Mouse (Mus musculus): ENCODE measurements around the gene Msmp.
"Not testable (repeated sequence)": the region's sequence is repeated elsewhere in the genome, so short reads cannot be mapped to it uniquely, and the experiment has no call there.

The Msmp gene

DNA sequence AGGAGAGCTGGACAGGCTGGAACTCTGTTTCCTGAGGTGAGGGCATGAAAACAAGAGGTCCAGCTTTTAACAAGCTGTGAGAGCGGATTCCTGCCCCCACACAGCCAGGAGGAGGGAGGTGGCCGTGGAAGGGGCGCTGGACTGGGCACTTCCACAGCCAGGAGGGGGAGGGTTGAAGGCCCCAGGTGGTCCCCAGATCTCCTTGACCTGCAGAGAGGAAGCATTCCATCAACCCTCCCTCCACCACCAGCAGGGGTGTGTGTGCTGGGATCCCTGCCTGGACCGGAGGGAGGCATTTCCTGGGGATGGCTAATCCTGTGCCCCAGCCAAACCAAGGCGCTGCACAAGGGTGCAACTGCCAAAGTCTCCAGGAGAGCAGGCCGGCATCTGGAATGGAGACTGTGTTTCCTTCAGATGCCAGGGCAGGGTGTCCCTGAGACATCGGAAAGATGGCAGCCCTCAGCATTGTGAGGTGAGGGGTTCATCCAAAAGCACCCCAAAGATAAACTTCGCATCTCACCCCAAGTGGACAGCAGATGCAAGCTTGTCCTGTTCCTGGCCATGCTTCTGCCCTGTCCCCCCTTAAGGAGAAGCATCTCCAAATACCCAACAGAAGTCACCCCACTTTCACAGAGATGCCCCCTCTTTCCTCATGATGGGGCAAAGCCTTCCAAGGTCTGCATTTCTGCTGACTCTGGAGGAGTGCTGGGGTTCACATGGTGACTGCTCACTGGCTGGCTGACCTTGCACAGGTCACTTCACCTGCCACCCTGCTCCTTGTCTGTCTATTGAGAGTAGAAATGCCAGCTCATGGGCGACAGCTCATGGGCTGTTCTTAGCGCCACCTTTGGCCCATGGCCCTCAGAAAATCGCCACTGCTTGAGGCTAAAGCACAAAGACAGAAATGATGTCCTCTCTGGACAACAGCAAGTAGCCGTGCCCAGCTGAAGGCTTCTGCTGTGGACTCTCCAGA lies at the start of gene Msmp:
Msmp (minus strand) TSS at position 51 of the 973 bp plus-strand sequence.
- no peak for DNase-seq

- DNase-seq = no peak
Observed at GRCm38 (mm10) chr4:43633736-43634135, 49.4 kb upstream of the Msmp start.

- no peak for DNase-seq
Observed at GRCm38 (mm10) chr4:43633296-43633695, 49.0 kb upstream of the Msmp start.

DNA sequence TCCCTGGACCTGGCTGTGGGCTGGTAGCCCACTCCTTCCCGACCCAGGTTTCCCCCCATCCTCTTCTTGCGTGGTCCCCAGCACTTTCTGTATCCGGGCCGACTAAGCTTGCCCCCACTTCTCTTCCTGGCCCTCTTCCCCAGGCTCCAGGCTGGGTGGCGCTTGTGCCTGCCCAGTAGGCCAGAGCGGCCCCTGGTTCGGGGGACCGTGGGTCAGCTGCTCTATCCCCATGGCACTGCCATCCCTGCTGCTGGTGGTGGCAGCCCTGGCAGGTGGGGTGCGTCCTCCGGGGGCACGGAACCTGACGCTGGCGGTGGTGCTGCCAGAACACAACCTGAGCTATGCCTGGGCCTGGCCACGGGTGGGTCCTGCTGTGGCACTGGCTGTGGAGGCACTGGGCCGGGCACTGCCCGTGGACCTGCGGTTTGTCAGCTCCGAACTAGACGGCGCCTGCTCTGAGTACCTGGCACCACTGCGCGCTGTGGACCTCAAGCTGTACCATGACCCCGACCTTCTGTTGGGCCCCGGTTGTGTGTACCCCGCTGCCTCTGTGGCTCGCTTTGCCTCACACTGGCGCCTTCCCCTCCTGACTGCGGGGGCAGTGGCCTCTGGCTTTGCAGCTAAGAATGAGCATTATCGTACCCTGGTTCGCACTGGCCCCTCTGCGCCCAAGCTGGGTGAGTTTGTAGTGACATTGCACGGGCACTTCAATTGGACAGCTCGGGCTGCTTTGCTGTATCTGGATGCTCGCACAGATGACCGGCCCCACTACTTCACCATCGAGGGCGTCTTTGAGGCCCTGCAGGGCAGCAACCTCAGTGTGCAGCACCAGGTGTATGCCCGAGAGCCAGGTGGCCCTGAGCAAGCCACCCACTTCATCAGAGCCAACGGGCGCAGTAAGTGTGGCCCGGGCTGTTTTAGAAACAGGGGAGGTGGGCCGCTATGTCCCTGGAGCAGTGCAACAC lies 47.9 kb upstream of the Msmp start:
- DNase-seq = no peak

DNA sequence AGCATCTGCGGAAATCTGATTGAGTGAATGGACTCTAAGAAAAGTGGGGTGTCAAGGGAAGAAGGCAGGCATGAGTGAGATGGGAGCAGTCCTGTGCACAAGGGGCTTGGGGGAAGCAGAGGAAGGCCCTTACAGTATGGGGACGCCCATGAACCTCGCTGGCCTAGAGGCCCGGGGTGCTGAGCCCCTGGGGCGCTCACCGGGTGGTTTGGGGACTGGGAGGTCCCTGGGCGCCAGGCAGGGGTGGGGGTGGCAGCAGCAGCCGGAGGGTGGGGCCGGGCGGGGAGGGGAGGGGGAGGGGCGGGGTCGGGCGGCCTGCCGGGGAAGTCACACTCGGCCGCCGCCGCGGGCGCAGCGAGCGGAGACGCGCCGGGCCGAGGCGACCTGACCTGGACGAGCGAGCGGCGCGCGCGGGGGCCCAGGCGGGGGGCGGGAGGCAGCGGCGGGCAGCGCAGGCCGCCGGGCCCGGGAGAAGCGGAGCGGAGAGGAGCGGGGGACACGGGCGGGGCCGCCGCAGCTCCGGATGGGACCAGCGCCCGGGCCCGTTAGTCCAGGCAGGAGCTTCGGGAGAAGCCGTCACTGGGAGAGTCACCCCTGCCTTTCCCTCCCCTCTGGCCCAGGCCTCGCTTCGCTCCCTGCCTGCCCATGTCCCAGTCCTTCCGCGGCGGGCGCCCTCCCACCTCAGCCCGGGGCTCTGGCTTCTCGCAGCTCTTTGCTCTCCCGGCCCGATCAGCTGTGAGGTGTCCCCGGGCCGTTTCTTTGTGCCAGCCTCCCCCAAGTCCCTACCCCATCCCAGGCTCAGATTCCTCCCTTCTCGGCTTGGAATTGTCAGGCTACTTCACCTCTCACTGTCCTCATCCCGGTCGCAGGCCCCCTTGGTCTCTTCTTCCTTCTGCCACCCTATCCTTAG lies 47.0 kb upstream of the Msmp start, which contains the start of gene Npr2:
Npr2 (plus strand) TSS at position 890 of the 910 bp plus-strand sequence.
- peak; percentile 10 for DNase-seq

DNA sequence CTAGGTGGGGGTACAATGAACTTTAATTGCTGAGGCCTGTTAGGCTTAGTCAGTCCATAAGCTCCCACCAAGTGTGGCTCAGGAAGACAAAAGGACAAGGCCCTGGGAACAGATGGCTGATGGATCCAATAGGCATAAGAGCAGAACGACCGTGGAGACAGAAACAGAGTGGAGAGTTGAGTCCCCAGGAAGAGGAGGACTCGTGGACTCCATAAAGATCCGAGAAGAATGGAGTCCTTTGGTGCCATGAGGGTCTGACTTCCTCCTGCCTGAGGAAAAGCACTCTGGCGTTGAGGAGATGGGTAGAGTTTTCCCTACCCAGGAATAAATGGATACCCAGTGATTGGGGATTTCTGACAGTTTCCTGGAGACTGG lies 46.4 kb upstream of the Msmp start:
- DNase-seq = no peak

DNA sequence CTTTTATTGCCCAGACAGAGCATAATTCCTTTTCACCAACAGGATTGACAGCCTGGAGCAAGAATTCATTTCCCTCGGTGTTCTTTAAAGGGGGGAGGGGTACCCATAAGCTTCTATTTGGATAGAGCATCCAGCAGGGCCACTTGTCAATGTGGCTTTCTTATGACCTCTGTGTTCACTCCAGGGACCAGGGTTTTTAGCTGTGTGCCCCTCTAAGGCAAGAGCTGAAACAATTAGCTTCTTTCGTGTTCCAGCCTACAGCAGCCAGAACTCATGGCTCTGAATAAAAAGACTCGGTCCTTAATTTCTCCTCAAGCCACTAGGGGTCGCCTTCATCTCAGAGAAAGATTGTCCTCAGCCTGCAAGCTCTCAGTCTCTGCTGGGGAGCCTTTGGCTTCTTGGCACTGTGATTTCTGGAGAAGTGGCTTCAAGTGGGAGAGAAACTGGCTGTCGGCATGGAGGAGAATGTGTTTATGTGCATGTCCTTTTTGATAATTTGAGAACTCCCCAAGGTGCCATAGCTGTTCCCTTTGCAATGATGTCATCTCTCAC lies 45.8 kb upstream of the Msmp start:
- peak; percentile 71 for DNase-seq

GRCm38 (mm10) chr4:43629106-43629817 lies 45.0 kb upstream of the Msmp start:
- no peak for DNase-seq

- DNase-seq = no peak
Observed at GRCm38 (mm10) chr4:43620146-43620778, 36.0 kb upstream of the Msmp start.

GRCm38 (mm10) chr4:43613060-43613730 lies 28.9 kb upstream of the Msmp start:
- DNase-seq = peak; percentile 12

- no peak for DNase-seq
Observed at GRCm38 (mm10) chr4:43612534-43612933, 28.2 kb upstream of the Msmp start.

DNA sequence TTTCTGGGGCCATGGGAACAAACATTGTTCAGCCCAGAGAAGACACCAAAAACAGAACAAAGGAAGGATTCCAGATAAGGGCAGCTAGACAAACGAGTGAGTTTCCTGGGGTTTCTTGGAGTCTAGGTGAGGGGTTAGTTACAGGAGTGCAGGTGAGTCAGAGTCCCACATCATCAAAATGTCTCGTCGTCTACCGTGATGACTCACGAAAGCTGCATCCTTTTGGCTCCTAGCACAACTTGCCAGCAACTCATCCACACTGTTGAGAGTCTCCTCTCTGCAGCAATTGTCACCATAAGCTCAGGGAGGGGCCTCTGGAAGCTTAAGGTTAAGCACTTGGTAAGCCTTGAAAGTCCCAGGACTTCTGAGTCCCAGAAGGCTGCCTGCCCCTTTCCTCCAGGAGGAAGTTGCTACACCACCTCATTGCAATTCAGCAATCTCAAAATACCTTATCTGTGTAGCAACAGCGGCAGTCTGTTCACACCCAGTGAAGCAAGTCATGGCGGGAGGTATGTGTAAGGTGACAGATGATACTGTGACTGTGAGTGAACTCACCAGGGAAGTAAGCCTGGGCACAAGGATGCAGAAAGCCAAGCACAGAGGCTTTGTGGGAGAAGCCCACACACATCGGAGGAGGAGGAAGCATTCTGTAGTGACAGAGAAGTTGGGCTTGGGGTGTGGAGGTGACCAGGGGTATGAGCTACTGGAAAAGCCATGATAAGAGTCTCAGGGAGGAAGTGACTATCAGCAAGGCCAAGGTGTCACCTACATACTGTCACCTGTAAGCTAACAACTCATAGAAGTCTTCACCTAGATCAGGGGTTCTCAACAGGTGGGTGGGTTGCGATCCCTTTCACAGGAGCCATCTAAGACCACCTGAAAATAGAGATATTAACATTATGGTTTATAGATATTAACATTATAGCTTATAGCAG lies 20.7 kb upstream of the Msmp start:
- no peak for DNase-seq

GRCm38 (mm10) chr4:43604099-43604498 lies 19.8 kb upstream of the Msmp start:
- no peak for DNase-seq

GRCm38 (mm10) chr4:43600195-43600934 lies 16.1 kb upstream of the Msmp start:
- no peak for DNase-seq

GRCm38 (mm10) chr4:43598650-43599380 lies 14.5 kb upstream of the Msmp start:
- DNase-seq = no peak

- no peak for DNase-seq
Observed at GRCm38 (mm10) chr4:43598200-43598599, 13.9 kb upstream of the Msmp start.

- not testable (repeated sequence) for DNase-seq
Observed at GRCm38 (mm10) chr4:43596597-43596996, 12.3 kb upstream of the Msmp start.
